Mouse (Mus musculus): ENCODE results near the gene Zfp326.

The Zfp326 gene

DNA sequence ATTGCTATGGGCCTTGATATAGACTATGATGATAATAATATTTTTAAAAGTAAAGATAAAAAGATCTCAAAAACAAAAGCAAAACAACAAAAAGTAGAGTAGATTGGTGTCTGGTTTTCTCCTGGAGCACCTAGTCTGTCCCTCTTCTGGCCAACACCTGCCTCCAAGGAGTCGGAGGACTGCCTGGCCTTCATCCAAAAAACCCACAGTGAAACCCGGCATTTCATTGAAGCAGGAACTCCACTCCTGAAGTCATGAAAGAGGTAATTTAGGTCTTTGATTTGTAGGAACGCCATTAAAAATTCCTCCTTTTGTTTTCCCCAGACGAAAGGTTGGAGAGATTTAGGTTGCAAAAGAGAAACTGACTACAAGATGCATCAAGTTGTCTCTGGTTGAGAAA lies 8.9 kb upstream of the Zfp326 start:
- DNase-seq (ENCODE audit: low spot score): no peak

DNA sequence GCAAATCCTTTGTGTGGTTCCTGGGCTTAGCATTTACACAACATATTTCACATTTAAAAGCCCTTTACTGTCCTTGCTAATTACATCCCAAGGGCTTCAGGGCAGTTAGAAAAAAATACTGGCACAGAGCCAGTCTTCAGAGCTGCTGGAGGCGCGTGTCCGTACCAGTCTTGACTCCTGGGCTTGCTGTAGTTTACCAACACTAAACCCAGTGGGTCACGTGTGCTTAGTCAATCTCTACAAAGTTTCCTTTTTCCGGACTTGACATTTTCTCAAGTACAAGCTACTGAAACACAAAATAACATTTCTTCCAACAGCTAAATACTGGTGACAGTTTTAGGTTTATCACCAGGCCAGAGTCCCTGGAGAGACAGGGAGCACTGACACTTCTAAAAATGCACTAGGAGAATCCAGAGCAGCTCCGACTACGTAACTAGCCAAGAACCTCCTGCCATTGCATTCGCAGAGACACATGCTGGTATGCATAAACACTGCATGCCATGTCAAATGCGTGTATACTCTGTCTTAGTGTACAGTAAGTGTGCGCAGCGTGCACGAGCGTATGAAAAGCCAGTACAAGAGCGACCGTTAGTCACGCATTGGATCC lies 8.4 kb upstream of the Zfp326 start:
- no peak for DNase-seq (ENCODE audit: low spot score)

DNA sequence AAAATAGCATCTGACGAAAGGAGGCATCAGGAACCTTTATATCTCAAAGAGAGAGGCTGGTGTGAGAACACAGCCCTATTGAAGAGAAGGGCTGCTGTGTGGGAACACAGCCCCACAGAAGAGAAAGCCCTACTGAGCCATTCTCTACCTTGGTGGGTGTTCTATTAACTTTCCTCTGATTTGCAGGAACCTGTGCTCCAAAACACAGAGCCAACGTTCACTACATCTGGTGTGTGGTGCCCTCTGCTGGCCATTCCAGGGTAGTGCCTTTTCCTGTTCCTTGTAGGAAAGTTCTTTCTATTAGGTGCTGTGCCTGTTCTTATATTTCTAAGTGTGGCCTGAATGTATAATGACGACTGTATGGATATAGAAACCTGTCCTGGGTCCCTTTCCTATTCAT lies 7.8 kb upstream of the Zfp326 start:
- peak; percentile 92 for DNase-seq (ENCODE audit: low spot score)

DNA sequence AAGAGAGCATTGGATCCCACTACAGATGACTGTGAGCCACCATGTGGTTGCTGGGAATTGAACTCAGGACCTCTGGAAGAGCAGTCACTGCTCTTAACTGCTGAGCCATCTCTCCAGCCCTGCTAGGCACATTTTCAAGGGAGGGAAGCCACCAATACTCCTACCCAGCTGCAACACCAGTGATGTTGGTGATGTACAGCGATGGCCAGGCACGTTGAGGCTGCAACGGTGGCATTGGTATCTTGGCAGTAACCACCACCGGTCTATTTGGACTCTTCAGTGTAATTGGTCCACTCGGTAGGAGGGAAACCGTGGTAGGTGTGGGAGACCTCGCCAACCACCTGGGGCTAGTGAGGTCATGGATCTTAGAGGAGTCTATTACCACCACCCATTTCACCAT lies 6.6 kb upstream of the Zfp326 start:
- no peak for DNase-seq (ENCODE audit: low spot score)

DNA sequence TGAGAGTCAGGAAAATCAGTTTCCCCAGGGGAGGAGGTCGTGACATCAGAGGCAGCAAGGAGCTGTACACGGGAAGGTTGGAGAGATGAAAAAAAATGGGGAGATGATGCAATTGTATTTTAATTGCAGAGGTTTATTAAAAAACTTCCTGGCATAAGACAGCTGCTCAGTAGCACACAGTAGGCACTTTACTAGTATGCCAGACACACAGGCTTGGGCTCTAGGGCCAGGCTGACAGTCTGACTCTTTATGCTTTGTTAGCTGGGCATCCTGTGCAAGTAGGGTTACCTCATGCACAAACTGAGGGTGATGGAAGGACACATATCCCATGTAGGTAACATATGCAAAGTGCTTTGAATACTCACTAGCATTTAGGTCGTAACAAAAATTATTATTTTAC lies 5.2 kb upstream of the Zfp326 start:
- no peak for DNase-seq (ENCODE audit: low spot score)

DNA sequence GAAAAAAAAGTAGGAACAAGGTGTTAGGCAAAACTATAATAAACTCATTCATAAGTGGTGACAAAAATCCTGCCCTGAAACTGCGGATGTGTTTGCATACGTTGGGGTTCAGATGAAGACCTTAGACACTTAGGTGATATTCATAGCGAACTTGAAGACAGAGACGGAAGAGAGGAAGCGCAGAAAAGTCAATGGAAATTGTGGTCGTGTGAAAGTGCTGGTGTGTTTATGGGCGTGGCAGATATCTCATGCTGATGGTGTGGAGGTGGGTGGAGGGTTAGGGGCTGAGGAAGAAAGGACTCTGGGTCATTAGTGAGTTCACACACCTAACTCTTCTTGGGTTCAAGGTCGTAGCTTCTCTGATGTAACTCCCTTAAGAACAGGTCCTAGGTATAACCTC lies 4.2 kb upstream of the Zfp326 start:
- DNase-seq (ENCODE audit: low spot score): no peak

DNA sequence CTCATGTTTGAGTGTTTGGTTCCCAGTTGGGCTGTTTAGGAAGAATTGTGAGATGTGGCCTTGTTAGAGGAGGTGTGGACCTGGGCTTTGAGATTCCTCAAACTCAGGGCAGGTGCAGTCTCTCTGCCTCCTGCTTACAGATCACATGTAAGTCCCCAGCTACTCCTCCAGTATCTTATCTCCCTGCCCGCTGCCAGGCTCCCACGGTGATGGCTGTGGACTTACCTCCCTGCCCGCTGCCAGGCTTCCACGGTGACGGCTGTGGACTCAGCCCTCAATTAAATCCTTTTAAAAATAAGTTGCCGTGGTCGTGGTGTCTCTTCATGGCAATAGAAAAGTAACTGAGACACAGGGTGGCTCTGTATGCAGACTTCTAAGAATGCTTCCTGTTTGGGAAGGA lies 3.4 kb upstream of the Zfp326 start:
- DNase-seq (ENCODE audit: low spot score): no peak

DNA sequence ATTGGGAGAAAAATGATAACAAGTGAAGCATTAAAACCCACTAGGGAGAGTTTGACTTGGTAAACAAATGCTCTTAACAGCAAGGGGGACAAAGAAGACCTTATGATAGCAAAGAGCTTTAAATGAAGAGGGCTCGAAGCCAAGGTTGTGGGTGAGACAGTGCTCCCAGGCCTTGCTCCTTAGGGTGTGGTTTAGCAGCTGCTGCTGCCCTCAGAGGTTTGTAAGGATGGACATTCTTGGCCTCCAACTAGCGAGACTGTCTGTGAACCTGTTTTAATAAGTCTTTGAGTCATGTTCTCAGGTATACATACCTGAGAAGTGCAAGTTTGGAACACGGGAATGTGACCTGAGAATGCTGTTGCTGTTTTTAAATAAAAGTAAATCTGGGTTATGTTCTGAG lies 2.6 kb upstream of the Zfp326 start:
- DNase-seq (ENCODE audit: low spot score): no peak

DNA sequence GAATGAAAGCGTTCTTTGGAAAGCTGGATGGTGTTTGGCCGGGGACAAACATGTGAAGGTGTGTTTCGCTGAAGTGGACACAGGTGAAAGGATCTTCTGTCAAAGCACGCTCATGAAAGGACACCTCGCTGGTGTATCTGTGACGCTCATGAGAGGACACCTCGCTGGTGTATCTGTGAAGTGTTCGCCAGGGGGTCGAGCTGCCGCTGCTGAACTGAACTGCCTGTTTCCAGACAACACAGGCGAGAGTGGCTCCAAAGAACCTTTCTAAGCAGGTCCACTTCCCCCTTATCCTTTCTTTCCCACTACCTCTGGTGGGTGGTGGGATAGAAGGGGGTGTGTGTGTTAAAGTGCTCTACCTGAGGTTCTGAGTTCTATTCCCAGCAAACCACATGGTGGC lies 1.9 kb upstream of the Zfp326 start:
- no peak for DNase-seq (ENCODE audit: low spot score)

DNA sequence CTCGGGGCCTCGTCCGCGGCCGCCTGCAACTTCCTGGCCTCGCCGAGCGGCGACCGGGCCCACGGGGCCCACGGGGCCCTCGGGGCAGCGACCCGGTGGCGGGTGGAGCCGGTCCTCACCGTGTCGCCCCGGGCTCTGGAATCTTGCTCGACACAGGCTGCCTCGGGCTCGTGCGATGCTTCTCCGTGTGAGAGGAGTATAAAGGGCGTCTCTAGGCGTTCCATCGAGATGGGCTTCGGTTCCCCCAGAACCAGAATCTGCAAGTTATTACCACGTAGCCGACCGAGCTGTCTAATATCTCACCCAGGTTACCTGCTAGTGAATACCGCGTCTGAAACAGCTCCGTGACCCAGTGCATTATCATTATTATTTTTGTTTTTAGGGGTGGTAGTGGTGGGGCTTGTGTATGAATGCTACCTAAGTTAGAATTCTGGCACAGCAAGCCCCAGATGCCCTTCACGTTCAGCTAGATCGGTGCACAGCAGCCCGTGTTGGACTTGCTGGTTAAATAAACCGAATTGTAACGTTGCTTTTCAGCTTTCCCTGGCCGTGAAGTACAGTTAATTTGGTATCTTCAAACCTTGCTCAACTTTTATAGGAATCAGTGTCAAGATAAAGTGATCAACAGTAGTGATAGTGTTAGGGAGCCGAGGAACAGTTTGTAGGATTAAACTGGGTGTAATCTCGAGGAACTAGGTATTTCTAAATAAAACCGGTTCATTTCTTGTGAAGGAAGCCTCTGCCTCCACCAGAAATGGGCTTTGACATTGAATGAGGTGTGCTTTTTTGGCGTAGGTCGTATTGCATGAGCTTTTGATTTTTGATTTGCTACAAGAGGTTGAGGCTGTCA lies 785 bp downstream of the Zfp326 start:
- DNase-seq (ENCODE audit: low spot score): peak; percentile 53

DNA sequence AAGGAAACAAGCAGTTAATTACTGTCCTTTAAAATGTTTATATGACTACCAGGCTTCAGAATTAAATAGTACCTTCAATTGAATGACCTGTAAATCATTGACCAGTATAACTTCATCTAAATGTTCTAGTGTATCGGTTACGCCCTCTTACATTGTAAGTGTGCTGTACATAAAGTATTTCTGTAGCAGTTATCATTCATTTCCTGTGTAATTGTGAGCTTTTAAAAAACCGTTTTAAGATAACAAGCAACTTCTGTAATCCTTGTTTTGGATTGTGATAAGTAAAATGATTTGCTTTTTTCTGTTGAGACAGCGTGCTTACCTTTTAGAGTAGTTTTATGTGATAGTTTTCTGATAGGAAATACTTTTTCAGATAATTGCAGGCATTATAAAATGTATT lies 11.0 kb downstream of the Zfp326 start:
- DNase-seq (ENCODE audit: low spot score): no peak

DNA sequence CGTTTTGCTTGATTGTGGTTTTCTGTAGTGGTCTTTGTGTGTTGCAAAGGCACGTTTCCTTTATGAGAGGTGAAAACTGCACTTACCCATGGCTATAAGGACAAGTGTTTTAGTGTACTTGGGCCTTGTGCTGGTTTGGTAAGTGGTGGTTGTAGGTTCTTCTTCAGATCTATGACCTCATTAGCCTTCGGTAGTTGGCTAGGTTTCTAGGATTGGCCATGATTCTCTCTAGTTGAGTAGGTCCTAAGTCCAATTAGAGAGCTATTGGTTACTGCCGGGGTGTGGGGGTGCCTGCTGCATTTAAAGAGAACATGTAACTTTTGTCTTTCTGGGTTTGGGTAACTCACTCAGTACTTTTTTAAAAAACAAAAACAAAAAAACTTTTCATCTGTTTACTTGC lies 21.8 kb downstream of the Zfp326 start:
- DNase-seq (ENCODE audit: low spot score): no peak

DNA sequence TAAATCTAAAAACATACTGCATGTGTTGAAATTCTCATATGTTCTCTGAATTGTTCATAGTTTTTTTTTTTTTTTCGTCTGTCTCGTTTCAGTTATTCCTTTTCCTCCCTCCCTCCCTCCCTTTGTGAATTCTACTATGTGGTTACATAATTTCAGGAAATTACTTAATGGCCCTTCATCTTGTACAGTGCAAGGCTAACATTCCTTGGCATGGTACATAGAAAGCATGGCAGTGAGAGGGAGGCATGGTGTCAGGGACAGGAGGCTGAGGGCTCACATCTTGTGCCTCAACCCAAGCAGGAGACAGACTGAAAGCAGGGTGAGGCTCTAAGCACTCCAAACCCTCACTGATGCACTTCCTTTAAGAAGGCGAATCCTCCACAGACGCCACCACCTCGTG lies 32.8 kb downstream of the Zfp326 start:
- DNase-seq (ENCODE audit: low spot score): no peak

DNA sequence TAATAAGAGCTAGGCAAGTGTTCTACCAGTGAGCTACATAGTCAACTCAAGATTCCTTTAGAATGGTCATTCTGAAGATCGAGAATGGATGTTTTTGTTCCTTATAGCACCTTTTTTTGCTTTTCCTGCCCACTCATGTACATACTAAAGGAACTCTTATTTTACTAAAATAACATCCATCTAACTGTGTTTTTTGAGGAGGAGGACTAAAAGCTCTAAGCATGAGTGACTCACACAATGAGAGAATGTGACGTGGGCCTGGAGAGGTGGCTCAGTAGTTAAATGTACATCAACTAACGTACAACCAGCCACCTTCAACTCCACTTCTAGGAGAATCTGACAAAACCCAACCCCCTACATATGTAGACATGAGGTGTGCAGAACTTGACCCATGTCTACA lies 33.3 kb downstream of the Zfp326 start:
- no peak for DNase-seq (ENCODE audit: low spot score)

DNA sequence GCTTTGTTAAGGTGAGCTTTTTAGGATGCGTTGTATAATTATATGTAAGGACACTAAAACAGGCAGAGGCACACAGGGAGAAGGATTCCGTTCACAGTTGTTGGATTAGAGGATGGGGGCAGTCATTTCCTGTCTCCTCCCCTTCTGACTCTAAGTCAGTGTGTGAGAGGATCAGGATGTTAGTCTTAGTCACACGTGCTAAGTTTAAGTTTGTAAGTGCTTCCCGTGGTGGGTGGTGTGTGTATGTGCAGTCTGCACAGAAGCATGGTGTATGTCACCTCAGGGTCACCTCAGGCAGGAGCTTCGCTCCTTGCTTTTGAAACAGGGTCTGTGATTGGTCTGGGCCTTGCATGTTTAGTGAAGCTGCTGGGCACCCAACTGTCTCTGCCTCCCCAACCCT lies 35.1 kb downstream of the Zfp326 start:
- DNase-seq (ENCODE audit: low spot score): no peak

DNA sequence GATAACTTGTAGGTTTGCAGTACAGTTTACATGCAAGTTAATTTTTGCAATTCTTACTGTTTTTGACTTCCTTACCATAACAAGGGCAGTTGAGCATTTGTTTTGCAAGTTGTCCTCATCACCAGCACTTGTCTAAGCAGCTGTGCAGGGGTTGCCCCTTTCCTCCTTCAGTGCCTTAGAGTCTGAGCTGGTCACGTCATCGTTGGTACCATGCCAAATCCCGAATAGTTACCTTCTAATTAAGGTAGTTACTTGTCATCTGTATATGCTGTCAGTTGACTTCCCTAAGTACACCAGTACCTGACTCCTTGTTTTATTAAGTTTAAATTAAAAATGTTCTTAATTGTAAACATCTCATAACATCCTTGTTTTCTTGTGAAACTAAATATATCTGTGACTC lies 41.0 kb downstream of the Zfp326 start:
- DNase-seq (ENCODE audit: low spot score): no peak

DNA sequence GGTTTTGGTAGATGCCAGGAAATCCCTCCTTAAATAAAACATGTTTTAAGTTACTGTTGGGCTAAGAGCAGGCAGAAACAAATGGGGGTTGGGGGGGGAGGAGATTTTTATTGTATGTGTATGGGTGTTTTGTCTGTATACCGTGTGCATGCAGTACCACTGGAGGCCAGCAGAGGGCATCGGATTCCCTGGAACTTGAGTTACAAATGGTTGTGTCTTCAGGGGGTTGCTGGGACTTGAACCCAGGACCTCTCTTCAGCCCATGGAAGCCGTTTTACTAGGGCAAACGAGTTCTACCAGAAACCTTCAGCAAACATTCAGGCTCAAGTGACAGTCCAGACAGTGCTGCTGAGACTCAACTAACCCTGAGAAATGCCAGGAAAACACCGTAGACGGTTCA lies 41.9 kb downstream of the Zfp326 start:
- peak; percentile 46 for DNase-seq (ENCODE audit: low spot score)

DNA sequence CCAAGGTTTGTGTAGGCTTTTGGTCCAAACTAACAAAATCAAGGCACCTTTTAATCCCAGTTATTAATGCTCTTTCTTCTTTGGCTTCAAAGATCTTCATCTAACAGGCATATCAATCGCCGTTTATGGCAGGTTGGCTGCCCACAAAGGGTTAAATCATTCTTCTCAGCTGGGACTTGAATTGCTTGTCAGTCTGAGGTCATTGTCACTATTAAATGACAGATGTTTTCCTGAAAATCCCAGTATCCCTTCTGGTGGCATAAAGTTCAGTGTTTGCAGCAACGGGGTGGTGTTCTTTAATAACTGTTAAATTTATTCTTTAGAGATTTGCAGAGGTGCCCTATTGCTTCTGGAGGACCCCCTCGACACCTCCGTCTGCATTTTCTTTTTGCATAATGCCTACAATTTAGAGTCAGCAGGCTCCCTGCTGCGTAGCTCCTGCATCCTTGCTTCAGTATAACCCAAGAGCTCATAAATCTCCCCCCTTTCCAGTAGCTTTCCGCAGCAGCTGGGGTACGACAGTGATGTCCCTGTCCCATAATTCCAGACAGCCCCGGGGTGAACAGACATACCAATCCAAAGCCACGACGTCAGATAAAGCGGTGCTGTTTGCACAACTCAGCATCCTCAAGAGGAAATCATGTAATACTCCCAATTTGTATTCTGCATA lies 46.6 kb downstream of the Zfp326 start:
- no peak for DNase-seq (ENCODE audit: low spot score)

DNA sequence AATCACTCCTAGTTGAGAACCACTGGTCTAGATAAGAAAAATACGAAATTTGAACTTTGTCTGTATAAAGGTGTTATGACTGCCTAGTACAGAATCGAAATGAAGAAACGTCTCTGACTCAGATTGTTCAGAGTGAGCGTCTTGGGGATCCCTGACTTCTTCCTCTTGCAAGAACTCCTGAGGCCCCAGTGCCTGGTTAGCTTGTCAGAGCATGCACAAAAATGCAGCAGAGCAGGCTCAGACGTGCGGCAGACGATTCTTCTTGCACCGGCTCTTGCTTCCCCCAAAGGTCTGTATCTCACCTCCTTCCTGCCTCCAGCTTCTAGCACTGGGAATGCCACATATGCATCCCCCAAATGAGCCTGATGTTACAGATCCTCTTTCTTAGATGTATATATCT lies 48.0 kb downstream of the Zfp326 start:
- DNase-seq (ENCODE audit: low spot score): no peak

DNA sequence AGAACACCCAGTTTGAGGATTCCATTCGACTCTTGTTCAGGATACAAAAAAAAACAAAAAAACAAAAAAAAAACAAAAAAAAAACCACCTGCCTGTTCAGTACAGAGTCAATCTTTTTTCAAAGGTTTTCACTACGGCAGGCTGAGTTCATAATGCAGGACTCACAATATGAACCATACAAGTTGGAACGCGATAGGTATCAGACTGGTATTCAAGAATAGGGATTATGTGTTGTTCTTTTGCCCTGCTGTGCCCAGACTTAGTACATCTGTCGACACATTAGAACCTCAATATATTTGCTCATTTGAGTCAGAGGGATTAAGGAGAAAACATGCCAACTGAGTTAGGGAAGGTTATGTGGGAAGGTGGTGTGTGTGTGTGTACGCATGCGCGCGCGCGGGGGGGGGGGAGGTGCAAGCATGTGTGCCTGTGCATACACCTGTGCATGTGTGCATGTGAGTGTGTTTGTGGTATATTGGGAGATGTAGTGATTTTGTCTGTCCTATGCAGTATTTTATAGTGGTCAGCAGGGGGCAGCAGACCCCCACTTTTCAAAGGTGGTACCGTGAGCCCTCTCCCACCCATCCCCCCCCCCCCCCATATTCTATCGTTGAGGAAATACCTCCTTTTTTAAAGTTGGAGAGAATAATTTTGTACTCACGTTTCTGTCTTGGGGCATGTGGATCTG lies 49.3 kb downstream of the Zfp326 start:
- no peak for DNase-seq (ENCODE audit: low spot score)

DNA sequence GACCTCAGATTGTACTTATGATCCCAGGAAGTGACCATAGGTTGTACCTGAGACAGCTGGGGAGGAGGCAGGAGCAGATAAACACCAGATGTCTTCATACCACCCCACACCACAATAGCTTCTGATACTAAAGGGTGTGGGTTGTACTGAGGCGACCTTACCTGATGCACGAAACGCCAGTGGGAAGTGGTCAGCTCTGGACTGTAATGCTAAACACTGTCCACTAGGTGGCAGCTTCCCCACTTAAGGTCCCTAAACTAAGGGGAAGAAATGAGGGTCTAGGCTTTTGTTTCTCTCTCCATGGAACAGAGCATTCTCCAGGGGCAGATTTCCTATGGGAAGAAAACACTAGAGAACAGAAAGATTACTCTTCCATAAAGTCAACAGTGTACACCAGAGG lies 53.9 kb downstream of the Zfp326 start:
- DNase-seq (ENCODE audit: low spot score): peak; percentile 67

DNA sequence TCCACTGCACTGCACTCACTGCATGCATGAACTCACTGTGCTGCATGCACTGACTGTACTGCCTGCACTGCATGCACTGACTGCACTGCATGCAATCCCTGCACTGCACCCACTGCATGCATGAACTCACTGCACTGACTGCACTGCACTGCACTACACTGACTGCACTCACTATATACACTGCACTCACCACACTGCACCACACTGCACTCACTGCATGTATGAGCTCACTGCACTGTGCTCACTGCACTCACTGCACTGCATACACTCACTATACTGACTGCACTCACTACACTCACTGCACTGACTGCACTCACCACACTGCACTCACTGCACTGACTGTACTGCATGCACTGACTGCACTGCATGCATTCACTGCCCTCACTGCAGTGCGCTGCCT lies 56.0 kb downstream of the Zfp326 start:
- DNase-seq (ENCODE audit: low spot score): no peak

DNA sequence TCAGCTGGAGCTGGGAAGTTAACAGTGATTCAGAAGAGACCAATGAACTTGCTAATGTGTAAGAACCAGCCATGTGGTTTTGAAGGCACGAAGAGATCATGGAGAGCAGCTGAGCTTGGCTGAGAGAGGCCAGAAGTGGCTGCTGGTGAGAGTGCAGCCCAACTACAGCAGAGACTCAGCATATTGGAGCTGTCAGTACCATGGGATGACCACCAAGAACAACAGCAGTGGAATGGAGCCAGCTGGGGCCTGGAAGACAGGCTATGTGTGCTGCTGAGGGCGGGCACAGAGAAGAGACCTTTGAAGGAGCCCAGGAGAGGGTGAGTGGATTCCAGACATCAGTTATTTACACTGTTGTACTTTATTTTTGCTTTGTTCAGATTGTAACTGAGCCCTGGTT lies 65.6 kb downstream of the Zfp326 start:
- no peak for DNase-seq (ENCODE audit: low spot score)
